Mouse (Mus musculus) embryonic facial prominence, embryonic 10.5 days (tissue): ENCODE results near the gene Pxylp1. TPM values are rescaled to one million over a fixed set of nuclear protein-coding genes. Genes with fewer than 3 reads are reported as not detected.

Source experiments
- polyA plus RNA-seq: library from polyadenylated mRNA; unstranded; fragments of >200 nt; fragmentation: Nextera tagmentation; extraction: Ambion mirVana; gene quantifications from 2 replicates; pipeline ENCODE4 v1.2.1, GENCODE M21; 2016

Pxylp1 gene
- polyA plus RNA-seq, 1 experiment from 2014 or later: 16.7 TPM

Other genes starting within 250 kb of the Pxylp1 start
- 8.4 and 8.6 TPM in 2 replicates for gene Zbtb38, start 139.8 kb downstream of the Pxylp1 start, polyA plus RNA-seq
- gene Spsb4, start 126.2 kb upstream of the Pxylp1 start, polyA plus RNA-seq: 102 and 123 TPM in 2 replicates
- 70.9 and 71.8 TPM in 2 replicates for gene Slc25a36, start 218.5 kb upstream of the Pxylp1 start, polyA plus RNA-seq